Mouse (Mus musculus): ENCODE measurements at regions not wholly inside any gene's neighbourhood (a gene's known extent, or its start where the extent isn't known, plus 50 kb on each side); places are given as distances from the start of the nearest gene placed in this dataset.
A peak's percentile ranks its signal among the peaks of the same experiment; 100 is the strongest.
"Not testable (repeated sequence)": the region's sequence is repeated elsewhere in the genome, so short reads cannot be mapped to it uniquely, and the experiment has no call there.

DNA sequence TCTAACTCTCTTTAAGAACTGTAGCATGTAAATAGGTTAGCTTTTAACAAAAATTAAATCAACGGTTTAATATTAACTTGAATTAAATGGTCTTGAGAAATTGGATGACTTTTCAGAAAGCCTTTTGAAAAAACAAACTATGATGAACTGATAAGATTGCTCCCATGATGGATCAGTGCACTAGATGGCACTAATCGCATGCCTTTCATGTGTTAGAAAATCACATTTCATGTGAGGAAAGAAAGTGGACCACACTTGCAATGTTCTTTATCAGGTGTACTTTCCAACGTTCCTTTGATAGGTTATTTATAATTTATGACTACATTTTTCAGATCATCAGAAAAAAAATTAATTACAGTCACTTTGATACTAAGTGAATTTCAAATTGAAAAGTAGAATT lies 1003.2 kb upstream of the 4930412O13Rik start:
- no peak for DNase-seq (ENCODE audit: inconsistent age in 2 of 2, low spot score in 1 of 2)

DNA sequence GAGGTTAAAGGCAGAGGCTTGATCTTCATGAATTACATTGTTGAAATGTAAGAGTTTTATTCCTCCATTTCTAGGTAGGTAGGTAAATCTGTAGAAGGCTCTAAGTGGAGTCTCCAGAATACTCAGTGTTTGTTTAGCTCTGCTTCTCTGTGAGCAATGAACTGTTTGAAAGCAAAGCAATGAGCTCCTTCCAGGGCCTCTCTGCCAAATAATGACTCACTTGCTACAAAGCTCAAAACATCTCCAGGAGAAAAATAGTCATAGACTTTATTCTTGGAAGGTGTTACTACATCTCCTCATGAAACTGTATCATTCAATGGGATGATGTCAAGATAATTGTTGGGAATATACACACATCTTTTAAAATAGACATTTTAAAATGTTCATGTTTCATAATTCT lies 968.6 kb upstream of the 4930412O13Rik start:
- DNase-seq (ENCODE audit: inconsistent age in 2 of 2, low spot score in 1 of 2), result peak in 1 of 2 experiments; percentile 28

DNA sequence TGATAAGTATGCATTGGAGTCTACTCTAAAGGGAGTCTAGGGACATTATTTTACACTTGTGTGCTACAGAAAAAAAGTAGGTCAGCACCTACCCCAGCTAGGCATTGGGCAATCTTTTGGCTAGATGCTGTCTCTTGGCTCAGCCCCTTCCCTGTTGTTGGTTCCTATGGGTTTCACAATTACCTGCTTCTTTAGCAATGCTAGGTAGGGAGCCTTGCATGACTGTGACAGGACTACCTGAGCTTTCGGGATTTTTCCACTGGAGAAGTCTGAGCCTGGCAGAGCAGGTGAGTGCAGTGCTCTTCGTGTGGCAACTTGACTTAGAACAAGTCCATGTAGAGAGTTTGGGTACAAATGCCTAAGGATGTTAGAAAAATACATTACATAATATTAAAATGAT lies 956.2 kb upstream of the 4930412O13Rik start:
- DNase-seq (ENCODE audit: inconsistent age in 2 of 2, low spot score in 1 of 2), result no peak

DNA sequence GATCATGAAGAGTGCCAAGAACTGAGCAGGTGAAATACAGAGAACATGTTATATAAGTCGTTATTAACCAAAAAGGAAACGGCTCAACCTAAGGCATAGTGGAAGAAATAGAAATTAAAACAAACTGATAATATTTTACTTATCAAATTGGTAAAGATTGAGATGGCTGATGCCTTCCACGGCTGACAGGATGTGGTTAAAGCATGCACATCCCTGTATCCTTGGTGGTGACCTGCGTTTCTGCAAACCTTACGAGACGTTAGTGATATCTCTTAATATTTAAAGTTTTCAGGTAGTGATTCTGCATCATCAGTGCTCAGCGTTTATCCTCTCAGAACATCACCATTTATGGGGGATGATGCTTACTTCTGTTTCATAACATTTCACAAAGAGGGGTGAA lies 939.5 kb upstream of the 4930412O13Rik start:
- DNase-seq (ENCODE audit: inconsistent age in 2 of 2, low spot score in 1 of 2), result no peak

- no peak for DNase-seq (ENCODE audit: inconsistent age in 2 of 2, low spot score in 1 of 2)
Observed at GRCm38 (mm10) chr2:8958938-8959337, 922.1 kb upstream of the 4930412O13Rik start.

DNA sequence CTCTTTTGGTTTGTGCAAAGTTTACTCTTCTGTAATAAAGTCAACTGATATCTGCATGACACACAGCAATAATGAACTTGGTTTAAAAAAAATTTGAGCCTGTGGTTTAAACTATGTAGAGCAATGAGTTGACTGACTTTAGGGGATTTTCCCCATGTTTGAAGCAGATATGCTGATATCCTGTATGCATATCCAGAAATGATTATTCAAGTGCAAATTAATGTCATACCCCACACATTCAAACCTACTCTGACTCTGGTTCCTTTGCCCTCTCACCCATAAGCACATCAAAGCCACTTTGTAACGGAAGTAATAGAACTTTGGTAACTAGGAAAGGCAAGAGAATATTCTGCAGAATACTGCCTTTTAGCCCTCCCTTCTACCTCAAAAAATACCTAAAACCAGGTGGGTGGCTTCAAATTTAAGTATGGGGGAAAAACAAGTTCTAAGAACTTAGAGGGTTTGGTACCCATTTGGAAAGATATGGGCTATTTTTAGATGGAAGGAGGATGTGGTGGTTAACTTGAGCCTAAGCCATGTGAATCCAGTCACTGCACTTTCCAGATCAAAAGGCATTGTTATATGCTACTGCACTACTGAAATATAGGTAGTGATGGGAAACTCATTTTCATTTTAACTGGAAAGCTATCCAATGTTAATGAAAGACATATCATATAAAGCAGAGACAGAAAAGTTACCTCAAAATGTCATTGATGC lies 915.9 kb upstream of the 4930412O13Rik start:
- DNase-seq (ENCODE audit: inconsistent age in 2 of 2, low spot score in 1 of 2), result no peak

GRCm38 (mm10) chr2:8975635-8976034 lies 905.4 kb upstream of the 4930412O13Rik start:
- DNase-seq (ENCODE audit: inconsistent age in 2 of 2, low spot score in 1 of 2), result peak in 1 of 2 experiments; percentile 18

- no peak for DNase-seq (ENCODE audit: inconsistent age in 2 of 2, low spot score in 1 of 2)
Observed at GRCm38 (mm10) chr2:9012326-9012725, 868.7 kb upstream of the 4930412O13Rik start.

DNA sequence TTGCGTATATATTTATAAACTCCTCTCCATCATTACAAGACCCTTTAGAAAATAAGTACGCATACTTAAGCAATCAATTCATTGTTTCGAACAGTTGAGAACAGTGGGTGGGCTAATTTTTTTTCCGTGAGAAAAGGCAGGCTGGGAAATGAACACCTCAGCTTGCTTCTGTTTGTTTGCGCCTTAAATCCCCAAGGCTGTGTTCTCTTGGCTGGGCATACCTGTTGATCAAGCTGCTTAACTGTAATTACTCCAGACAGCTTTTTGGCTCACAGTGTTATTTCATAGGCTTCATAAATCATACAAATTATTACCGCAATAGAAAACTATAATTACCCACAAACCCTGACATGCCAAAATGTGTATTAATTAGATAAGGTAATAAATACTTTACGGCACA lies 848.0 kb upstream of the 4930412O13Rik start:
- DNase-seq (ENCODE audit: inconsistent age in 2 of 2, low spot score in 1 of 2), result no peak

GRCm38 (mm10) chr2:9042355-9042754 lies 838.7 kb upstream of the 4930412O13Rik start:
- not testable (repeated sequence) for DNase-seq (ENCODE audit: inconsistent age in 2 of 2, low spot score in 1 of 2)

DNA sequence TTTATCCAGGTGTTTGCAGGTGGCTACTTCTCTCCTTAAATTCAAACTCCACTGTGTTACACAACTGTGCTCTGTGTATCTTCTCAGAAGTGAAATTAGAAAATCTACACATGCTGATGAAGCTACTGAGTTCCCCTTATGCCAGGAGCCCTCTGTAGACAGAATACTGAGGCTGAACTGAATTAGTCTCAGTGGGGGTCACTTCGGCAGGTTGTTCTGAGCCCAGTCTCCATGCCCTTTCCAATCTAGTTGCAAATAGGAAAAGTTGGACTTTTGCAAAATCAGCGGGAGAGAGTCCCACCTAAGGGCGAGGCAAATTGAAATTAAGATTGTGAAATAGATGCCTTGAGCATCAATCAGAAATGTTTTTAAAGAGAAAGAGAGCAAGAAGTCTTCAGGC lies 833.1 kb upstream of the 4930412O13Rik start:
- DNase-seq (ENCODE audit: inconsistent age in 2 of 2, low spot score in 1 of 2), result no peak

DNA sequence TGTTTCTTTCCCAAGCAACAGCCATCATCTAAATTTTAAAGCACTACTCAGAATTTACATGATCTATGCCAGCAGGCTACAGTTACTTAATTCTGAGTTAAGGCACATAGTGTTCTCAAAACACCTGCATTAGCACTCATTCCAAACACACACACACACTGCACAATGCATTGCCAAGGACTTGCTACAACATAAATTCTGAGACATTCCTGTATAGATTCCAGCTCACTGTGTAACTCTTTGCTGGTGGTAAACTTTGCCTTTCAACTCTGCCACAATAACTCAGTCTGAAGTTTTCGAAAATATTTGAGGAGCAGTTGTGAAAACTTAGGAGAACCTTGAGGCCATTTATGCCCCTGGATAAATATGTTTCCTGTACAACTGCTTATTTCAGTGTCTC lies 807.2 kb upstream of the 4930412O13Rik start:
- no peak for DNase-seq (ENCODE audit: inconsistent age in 2 of 2, low spot score in 1 of 2)

GRCm38 (mm10) chr2:9078158-9078557 lies 802.9 kb upstream of the 4930412O13Rik start:
- DNase-seq (ENCODE audit: inconsistent age in 2 of 2, low spot score in 1 of 2), result no peak

GRCm38 (mm10) chr2:9081746-9082145 lies 799.3 kb upstream of the 4930412O13Rik start:
- DNase-seq (ENCODE audit: inconsistent age in 2 of 2, low spot score in 1 of 2), result no peak

GRCm38 (mm10) chr2:9095317-9095716 lies 785.7 kb upstream of the 4930412O13Rik start:
- DNase-seq (ENCODE audit: inconsistent age in 2 of 2, low spot score in 1 of 2), result no peak

- DNase-seq (ENCODE audit: inconsistent age in 2 of 2, low spot score in 1 of 2), result no peak
Observed at GRCm38 (mm10) chr2:9116697-9117096, 764.4 kb upstream of the 4930412O13Rik start.

GRCm38 (mm10) chr2:9117523-9117922 lies 763.5 kb upstream of the 4930412O13Rik start:
- no peak for DNase-seq (ENCODE audit: inconsistent age in 2 of 2, low spot score in 1 of 2)

DNA sequence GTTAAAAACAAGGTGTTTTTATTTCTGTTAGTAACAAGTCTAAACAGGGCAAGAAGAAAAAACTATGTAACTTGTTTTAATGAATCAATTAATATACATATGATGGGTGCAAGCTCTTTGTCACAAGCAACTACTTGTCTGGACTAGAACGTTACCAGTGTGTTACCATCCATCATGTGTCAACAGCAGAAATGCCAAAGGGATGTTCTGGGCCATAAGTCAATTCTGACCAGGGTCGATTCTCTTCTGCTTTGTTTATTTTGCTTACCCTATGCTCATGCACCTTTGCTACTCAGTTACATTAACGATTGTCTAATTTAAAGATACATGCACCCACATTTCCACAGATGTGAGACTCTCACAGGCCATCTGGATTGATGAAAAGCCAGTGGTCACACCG lies 744.1 kb upstream of the 4930412O13Rik start:
- no peak for DNase-seq (ENCODE audit: inconsistent age in 2 of 2, low spot score in 1 of 2)

- DNase-seq (ENCODE audit: inconsistent age in 2 of 2, low spot score in 1 of 2), result peak in 1 of 2 experiments; percentile 23
Observed at GRCm38 (mm10) chr2:9141411-9141810, 739.6 kb upstream of the 4930412O13Rik start.

- DNase-seq (ENCODE audit: inconsistent age in 2 of 2, low spot score in 1 of 2), result no peak
Observed at GRCm38 (mm10) chr2:9155604-9156003, 725.4 kb upstream of the 4930412O13Rik start.

GRCm38 (mm10) chr2:9160181-9160580 lies 720.9 kb upstream of the 4930412O13Rik start:
- DNase-seq (ENCODE audit: inconsistent age in 2 of 2, low spot score in 1 of 2), result no peak

GRCm38 (mm10) chr2:9163819-9164560 lies 717.1 kb upstream of the 4930412O13Rik start:
- no peak for DNase-seq (ENCODE audit: inconsistent age in 2 of 2, low spot score in 1 of 2)
